Mouse (Mus musculus) C2C12 (cell line): ENCODE results near the gene Olfr324.

ENCODE experiments used
- CTCF ChIP-seq: IDR thresholded peaks from one replicate; pipeline ENCODE4 v1.5.1; 2011; ENCODE audit not compliant: control insufficient read depth, insufficient read depth, insufficient read length
- MAX ChIP-seq: IDR thresholded peaks from one replicate; pipeline ENCODE4 v1.6.1; 2011; ENCODE audit warnings: mild to moderate bottlenecking, control low read depth
- MYOD1 ChIP-seq: IDR thresholded peaks from one replicate; pipeline ENCODE4 v1.6.1; 2011; ENCODE audit warnings: low read depth; ENCODE audit not compliant: control insufficient read depth, insufficient read length

DNA sequence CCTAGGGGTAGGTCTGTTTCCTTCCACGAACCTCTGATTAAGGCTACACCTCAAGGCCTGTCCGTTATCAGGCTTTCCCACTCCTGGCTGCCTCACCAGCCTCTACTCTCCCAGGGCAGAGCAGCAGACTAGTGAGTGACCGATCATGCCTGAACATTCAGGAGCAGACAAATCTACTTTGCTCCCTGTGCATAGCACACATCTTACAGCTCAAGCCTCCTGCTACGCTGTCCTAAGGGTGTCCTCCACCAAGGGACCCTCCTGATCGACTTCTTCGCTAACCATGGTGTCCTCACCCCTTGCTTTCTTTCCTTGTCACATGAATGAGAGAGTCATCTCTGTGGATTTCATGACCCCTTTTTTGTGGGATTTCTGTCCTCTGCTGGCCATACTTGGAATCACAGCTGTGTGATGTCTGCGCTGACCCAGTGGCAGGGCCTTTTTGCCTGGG, 7.0 kb upstream of the Olfr324 start:
- peak; percentile 45 for TF ChIP-seq CTCF
- no peak for TF ChIP-seq MYOD1
- TF ChIP-seq MAX = no peak
